Mouse (Mus musculus): Measurements from ENCODE around the gene Slx1b.
"Not testable (repeated sequence)": the region's sequence is repeated elsewhere in the genome, so short reads cannot be mapped to it uniquely, and the experiment has no call there.

The Slx1b gene

GRCm38 (mm10) chr7:126676631-126677220, 18.9 kb downstream of the Slx1b start:
- no peak for DNase-seq (ENCODE audit: low read depth, low spot score)

DNA sequence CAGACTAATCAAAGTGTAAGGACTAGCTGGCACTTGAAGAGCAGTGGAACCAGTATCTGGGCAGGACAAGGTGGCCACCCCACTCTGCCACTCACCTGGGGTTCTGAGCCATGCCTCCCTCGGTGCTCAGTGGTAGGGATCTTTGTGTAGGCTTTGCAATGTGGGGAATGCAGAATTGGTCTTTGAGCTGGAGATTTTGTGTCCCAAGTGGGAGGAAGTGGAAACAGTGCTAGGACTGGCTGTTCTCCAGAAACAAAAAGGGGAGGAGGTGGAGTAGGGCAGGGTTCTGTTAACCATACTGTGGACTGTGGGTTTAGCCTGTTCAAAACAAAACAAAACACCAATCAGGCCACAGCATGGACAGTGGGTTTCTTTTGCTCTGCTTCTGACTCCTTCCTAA, 19.4 kb downstream of the Slx1b start, which contains the start of gene Sult1a1:
Gene Sult1a1 (minus strand): TSS at position 226 of the 400 bp plus-strand sequence.
- DNase-seq (ENCODE audit: low read depth, low spot score), result no peak

DNA sequence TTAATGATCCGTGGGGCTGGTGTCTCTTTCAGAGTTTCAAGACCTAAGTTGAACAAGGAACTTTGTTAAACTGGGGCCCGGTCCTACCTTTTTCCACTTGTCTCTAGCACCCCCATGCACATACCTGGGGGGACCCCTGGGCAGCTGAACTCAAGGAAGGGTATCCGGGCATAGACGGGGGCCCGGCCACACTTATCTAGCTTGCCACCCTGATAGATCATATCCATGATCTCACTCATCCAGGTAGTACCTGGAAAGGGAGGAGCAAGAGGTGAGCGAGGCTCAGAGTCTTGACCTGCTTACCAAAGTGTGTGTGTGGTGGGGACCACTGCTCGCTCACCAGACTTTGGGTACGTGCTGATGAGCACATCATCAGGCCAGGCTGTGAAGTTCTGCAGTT, 20.5 kb downstream of the Slx1b start:
- no peak for DNase-seq (ENCODE audit: low read depth, low spot score)

- DNase-seq (ENCODE audit: low read depth, low spot score), result no peak
Measured at GRCm38 (mm10) chr7:126672111-126672510, 23.5 kb downstream of the Slx1b start.

DNA sequence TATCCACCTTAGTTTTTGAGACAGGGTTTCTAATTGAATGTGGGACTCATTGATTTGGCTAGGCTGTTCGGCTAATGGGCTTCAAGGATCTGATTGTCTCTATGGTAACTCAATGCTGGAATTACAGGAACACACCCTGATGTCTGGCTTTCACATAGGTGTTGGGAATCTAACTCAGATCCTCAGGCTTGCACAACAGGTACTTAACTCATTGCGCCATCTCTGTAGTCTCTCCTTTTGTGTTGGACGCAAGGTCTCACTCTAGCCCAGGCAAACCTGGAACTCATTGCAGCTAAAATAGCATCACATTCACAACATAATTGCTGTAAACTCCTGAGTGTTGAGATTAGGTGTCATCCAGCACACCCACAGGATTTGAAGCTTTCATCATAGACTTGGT, 25.4 kb downstream of the Slx1b start:
- DNase-seq (ENCODE audit: low read depth, low spot score), result no peak

DNA sequence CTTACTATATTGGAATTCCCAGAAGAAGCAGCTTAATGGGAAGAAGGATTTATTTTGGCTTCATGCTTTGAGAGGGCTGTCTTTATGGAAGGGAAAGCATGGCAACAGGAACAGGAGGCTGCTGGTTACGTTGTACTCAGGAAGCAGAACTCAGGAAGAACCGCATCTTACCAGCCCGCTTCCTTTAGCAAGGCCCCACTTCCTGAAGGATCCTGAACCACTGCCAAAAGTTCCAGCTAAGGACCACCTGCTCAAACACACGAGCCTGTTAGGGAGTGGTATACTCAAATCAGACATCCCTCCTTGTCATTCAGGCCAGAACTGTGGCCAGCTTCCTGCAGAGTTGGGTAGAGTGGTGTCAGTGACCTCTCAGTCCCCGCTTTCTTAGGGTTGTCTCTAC, 27.1 kb downstream of the Slx1b start:
- no peak for DNase-seq (ENCODE audit: low read depth, low spot score)

DNA sequence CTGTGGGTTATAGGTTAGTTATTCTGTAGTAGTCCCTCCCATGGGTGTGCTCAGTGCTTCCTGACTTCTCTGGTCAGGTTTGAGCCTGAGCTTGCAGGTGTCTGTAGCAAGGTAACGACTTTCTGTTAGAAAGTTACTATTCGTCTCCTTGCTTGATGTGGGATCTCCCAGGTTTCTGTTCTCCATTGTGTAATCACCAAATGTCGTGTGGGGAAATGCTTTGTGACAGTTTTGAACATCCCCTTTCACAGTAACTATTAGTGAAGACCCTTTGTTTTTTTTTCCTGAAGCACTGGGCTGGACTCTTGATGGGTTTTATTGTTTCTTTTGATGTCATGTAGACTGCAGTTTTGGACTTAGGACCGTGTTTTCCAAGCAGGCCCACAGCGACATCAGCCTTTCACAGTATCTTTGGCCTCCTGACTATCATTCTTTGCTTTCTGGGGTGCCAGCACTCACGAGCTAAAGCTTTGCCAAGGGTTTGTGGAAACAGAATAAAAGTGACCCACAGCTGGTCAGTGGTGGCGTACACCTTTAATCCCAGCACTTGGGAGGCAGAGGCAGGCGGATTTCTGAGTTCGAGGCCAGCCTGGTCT, 28.0 kb downstream of the Slx1b start:
- DNase-seq (ENCODE audit: low read depth, low spot score), result no peak

- DNase-seq (ENCODE audit: low read depth, low spot score), result no peak
Measured at GRCm38 (mm10) chr7:126665269-126665668, 30.3 kb downstream of the Slx1b start.

- DNase-seq (ENCODE audit: low read depth, low spot score), result no peak
Measured at GRCm38 (mm10) chr7:126663646-126664045, 31.9 kb downstream of the Slx1b start.

- no peak for DNase-seq (ENCODE audit: low read depth, low spot score)
Measured at GRCm38 (mm10) chr7:126659771-126660170, 35.8 kb downstream of the Slx1b start.

DNA sequence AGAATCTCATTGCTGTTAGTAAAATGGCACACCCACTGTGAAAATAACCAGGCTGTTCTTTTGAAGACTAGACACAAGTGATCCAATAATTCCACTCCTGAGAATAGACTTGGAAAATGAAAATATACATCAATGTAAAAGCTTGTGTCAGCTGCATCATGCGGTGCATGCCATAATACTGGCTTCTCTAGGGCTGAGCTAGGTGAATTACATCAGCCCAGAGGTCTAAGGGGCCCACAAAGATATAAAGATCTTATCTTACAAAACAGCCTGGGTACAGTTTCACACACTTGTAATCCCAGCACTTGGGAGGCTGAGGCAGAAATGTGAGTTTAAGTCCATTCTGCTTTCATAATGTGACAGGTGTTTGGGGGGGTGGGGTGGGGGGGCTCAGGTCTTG, 38.1 kb downstream of the Slx1b start:
- DNase-seq (ENCODE audit: low read depth, low spot score), result no peak

DNA sequence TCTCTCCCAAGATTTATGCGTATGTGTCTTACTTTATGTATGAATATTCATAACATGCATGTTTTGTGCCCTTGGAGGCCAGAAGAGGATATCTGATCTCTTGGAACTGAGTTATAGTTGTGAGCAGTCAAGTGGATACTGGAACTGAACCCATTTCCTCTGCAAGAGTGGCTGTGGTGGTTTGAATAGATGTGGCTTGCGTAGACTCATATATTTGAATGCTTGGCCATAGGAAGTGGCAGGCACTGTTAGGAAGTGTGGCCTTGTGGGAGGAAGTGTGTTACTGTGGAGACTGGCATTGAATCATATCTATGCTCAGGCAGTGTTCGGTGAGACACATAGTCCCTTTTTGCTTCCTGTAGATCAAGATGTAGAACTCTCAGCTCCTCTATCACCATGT, 39.9 kb downstream of the Slx1b start:
- DNase-seq (ENCODE audit: low read depth, low spot score), result no peak

GRCm38 (mm10) chr7:126653991-126654390, 41.6 kb downstream of the Slx1b start:
- no peak for DNase-seq (ENCODE audit: low read depth, low spot score)

GRCm38 (mm10) chr7:126650852-126651251, 44.7 kb downstream of the Slx1b start:
- no peak for DNase-seq (ENCODE audit: low read depth, low spot score)

- DNase-seq (ENCODE audit: low read depth, low spot score), result peak; percentile 92
Measured at GRCm38 (mm10) chr7:126649231-126650051, 46.1 kb downstream of the Slx1b start, which contains the start of gene Sgf29. Gene Sgf29 (plus strand): TSS chr7:126649309.

- DNase-seq (ENCODE audit: low read depth, low spot score), result no peak
Measured at GRCm38 (mm10) chr7:126648486-126648885, 47.1 kb downstream of the Slx1b start.

DNA sequence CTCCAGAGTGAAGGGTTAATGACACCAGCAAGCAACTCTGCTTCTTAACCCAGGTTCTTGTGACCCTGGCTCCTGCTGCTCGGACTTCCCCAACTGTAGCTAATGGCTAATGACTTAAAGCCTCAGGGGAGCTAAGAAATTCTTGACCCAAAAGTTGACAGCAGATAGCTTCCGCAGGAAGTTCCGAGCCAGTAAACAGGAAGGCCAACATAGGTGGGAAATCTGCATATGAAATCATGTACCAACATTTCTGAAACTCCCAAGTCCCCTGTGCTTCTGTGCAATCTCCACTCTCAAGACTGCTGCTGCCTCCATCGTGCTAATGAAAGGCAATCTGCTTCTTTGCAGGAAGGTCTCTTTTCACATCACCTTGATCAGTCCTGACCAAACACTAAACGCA, 49.9 kb downstream of the Slx1b start:
- DNase-seq (ENCODE audit: low read depth, low spot score), result no peak

GRCm38 (mm10) chr7:126644914-126645313, 50.7 kb downstream of the Slx1b start:
- DNase-seq (ENCODE audit: low read depth, low spot score), result no peak

DNA sequence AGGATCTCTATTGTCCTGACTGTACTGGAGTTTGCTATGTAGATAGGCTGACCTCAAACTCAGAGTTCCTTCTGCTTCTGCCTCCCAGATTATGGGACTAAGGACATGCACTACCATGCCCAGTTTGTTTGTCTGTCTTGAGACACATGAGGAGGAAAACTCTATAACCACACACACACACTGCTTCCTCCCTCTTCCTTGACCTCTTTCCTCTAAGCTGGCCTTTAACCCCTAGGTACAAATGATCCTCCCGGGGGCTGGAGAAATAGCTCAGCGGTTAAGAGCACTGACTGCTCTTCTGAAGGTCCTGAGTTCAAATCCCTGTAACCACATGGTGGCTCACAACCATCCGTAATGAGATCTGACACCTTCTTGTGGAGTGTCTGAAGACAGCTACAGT, 51.2 kb downstream of the Slx1b start:
- no peak for DNase-seq (ENCODE audit: low read depth, low spot score)

DNA sequence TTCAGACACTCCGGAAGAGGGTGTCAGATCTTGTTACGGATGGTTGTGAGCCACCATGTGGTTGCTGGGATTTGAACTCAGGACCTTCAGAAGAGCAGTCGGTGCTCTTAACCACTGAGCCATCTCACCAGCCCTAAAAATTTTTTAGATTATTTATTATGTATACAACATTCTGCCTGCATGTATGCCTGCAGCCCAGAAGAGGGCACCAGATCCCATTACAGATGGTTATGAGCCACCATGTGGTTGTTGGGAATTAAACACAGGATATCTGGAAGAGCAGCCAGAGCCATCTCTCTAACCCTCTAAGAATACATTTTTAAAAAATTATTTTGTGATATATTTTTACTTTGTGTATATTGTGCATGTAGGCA, 52.4 kb downstream of the Slx1b start:
- not testable (repeated sequence) for DNase-seq (ENCODE audit: low read depth, low spot score)

GRCm38 (mm10) chr7:126642545-126643243, 52.9 kb downstream of the Slx1b start:
- DNase-seq (ENCODE audit: low read depth, low spot score), result no peak
